Mouse (Mus musculus) T-helper 1 cell (primary cell): ENCODE data around the gene Rexo2.

Experiments
- in situ Hi-C: fragments of 300-600 bp; cut with MboI, MseI; formaldehyde crosslinking; loops from one replicate; pipeline ENCODE4 v1.15.1; 2025; ENCODE audit warnings: high pct_unique_total_duplicates

Gene Rexo2

GRCm38 (mm10) chr9:48472441-48473025 is 7.9 kb downstream of the Rexo2 start:
- in situ Hi-C loops, result no loop called here

DNA sequence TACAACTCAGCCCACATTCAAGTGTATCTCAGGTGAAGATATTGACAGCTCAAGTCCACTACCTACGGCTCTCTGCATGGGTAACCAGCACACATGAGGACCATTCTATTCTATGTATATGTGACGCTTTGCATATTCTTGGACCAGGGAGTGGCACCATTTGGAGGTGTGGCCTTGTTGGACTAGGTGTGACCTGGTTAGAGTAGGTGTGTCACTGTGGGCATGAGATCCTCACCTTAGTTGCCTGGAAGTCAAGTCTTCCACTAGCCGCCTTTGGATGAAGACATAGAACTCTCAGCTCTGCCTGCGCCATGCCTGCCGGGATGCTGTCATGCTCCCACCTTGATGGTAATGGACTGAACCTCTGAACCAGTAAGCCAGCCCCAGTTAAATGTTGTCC is 13.0 kb downstream of the Rexo2 start:
- in situ Hi-C loops, result loop anchor here (5.0 kb wide), 2 partner anchors 95 to 125 kb away; no protein-coding TSS in a partner anchor

GRCm38 (mm10) chr9:48466804-48467203 is 13.6 kb downstream of the Rexo2 start:
- in situ Hi-C loops, result loop anchor here (5.0 kb wide), 2 partner anchors 95 to 125 kb away; no protein-coding TSS in a partner anchor

DNA sequence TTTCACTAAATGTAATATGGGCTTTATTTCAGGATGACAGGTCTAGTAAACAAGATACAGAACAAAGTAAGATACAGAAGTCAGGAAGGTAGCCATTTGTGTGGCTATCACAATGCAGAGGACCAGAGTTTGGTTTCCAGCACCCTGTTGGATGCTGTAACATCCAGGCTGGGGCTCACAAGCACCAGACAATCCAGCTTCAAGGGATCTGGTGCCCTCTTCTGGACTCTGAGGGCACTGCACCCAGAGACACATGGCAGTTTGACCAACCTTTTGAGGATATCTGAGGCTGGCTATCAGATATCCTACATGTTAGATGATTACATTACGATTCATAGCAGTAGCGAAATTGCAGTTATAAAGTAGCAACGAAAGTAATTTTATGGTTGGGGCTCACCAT is 14.8 kb downstream of the Rexo2 start:
- in situ Hi-C loops, result loop anchor here (5.0 kb wide), 2 partner anchors 97 to 127 kb away; no protein-coding TSS in a partner anchor

DNA sequence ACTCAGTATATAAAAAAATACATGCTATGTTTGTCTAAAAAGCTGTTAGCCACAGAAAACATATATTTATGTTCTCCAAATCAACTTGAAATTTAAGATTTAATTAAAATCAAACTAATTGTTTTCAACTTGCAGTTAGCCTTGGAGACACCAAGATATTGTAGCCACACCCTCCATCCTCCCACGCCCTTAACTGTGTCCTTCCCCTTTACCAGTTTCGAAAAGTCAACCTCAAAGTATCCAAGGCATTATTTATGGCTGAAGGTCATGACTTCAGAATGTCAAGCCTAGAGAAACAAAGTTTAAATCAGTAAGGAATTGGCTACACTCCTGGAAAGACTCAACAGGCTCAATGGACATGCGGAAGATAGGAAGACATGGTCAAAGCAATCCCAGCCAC is 18.9 kb downstream of the Rexo2 start:
- in situ Hi-C loops, result no loop called here

- in situ Hi-C loops, result no loop called here
These were observed 19.7 kb downstream of the Rexo2 start for GRCm38 (mm10) chr9:48460720-48461119.

DNA sequence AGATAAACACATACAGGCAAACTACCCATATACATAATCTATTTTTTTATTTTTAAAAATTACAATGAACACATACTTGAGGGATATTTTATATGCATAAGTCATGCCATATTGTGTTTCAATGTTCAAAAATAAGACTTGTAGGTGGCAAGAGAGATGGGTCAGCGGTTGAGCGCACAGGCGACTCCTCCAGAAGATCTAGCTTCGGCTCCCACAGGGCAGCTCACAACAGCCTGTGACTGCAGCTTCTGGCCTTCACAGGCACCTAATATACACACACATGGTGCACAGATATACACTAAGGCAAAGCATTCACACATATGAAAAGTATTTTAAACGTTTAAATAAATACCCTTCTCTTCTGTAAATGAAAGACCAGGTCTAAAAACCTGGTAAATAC is 21.0 kb downstream of the Rexo2 start:
- in situ Hi-C loops, result loop anchor here (10.0 kb wide), 1 partner anchor 435 kb away; no protein-coding TSS in a partner anchor

DNA sequence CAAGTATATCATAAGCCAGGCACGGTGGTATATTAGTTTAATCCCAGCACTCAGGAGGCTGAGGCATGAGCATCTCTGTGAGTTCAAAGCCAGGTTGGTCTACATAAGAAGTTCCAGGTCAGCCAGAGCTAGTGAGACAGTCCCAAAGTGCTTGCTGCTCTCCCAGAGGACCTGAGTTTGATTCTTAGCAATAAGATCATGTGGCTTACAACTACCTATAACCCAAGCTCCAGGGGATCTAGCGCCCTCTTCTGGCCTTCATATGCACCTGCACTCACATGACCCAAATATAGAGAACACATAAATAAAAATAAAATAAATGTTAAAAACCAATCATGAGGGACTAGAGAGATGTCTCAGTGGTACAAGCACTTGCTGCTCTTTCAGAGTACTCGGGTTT is 21.5 kb downstream of the Rexo2 start:
- in situ Hi-C loops, result loop anchor here (10.0 kb wide), 1 partner anchor 436 kb away; no protein-coding TSS in a partner anchor

DNA sequence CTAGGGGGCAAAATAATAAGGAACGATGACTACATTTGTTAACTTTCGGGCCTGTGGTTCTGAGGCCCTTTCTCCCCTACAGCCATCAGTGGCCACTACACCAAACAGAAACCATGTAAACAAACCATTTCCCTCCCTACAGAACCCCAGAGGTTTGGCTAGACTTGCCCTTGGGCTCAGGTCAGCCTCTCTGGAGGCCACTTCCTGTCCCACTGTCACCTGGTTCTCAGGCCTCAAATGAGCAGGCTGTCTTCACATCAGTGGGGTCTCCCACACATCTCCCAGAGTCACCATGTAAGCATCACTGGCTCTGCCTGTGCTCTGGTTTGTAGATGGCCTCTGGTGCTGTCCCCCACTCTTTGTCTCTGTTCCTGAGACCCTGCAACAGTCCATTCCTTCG is 24.5 kb downstream of the Rexo2 start:
- in situ Hi-C loops, result loop anchor here (10.0 kb wide), 1 partner anchor 439 kb away; no protein-coding TSS in a partner anchor

GRCm38 (mm10) chr9:48450066-48450465 is 30.4 kb downstream of the Rexo2 start:
- in situ Hi-C loops, result loop anchor here (10.0 kb wide), 1 partner anchor 445 kb away; no protein-coding TSS in a partner anchor

- in situ Hi-C loops, result loop anchor here (5.0 kb wide), 1 partner anchor 180 kb away; no protein-coding TSS in a partner anchor
These were observed 32.6 kb downstream of the Rexo2 start for GRCm38 (mm10) chr9:48447783-48448209.

- in situ Hi-C loops, result loop anchor here (5.0 kb wide), 1 partner anchor 178 kb away; no protein-coding TSS in a partner anchor
These were observed 35.6 kb downstream of the Rexo2 start for GRCm38 (mm10) chr9:48444821-48445220.

DNA sequence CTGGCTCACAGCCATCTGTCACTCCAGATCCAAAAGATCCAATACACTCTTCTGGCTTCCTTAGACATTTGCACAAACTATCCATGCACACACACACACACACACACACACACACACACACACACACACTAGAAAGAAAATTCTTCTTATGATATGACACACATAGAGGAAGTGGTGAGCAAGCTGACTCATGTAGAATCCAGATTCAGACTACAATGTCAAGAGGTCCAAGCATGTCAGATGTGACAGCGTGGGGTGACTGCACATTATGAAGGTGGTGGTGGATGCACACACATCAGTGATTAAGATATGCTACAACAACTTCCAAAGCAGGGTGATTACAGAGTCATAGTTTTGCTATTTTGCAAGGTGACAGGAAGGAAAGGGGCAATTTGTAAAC is 36.5 kb downstream of the Rexo2 start:
- in situ Hi-C loops, result no loop called here

DNA sequence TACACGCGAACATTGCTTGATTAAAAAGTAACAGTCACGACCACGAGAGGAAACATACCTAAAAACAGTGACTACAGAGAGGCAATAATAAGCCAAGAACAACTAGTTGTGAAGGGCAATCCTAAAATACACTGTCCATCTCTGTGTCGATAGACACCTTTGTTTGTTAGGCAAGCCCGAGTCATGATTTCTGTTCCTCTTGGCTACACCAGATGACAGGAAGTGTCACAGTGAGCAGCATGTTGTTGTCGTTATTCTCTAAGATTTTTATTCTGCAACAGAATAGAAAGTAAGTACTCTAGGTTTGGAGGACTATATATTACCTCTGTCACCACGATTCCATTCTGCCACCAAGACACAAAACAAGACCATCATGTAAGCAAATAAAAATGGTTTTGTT is 48.0 kb downstream of the Rexo2 start:
- in situ Hi-C loops, result no loop called here

- in situ Hi-C loops, result no loop called here
These were observed 53.2 kb downstream of the Rexo2 start for GRCm38 (mm10) chr9:48427176-48427575.

DNA sequence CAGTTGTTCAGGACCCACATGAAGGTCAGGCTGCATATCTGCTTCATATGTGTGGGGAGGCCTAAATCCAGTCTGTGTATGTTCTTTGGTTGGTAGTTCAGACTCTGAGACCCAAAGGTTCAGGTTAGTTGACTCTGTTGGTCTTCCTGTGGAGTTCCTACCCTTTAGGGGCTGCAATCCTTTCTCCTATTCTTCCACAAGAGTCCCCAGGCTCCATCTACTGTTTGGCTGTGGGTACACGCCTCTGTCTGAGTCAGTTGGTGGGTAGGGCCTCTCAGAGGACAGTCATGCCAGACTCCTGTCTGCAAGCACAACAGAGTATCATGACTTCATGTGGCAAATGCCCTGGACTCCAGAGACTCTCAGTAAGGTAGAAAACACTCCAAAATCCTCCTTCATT is 57.2 kb downstream of the Rexo2 start:
- in situ Hi-C loops, result loop anchor here (25.0 kb wide), 1 partner anchor 1039 kb away; no protein-coding TSS in a partner anchor

- in situ Hi-C loops, result loop anchor here (25.0 kb wide), 1 partner anchor 1040 kb away; no protein-coding TSS in a partner anchor
These were observed 58.0 kb downstream of the Rexo2 start for GRCm38 (mm10) chr9:48422382-48422781.

GRCm38 (mm10) chr9:48421561-48421960 is 58.9 kb downstream of the Rexo2 start:
- in situ Hi-C loops, result loop anchor here (25.0 kb wide), 1 partner anchor 1041 kb away; no protein-coding TSS in a partner anchor

- in situ Hi-C loops, result loop anchor here (25.0 kb wide), 1 partner anchor 1041 kb away; no protein-coding TSS in a partner anchor
These were observed 59.4 kb downstream of the Rexo2 start for GRCm38 (mm10) chr9:48421029-48421428.

- in situ Hi-C loops, result loop anchor here (25.0 kb wide), 1 partner anchor 1042 kb away; no protein-coding TSS in a partner anchor
These were observed 60.0 kb downstream of the Rexo2 start for GRCm38 (mm10) chr9:48420437-48420836.

DNA sequence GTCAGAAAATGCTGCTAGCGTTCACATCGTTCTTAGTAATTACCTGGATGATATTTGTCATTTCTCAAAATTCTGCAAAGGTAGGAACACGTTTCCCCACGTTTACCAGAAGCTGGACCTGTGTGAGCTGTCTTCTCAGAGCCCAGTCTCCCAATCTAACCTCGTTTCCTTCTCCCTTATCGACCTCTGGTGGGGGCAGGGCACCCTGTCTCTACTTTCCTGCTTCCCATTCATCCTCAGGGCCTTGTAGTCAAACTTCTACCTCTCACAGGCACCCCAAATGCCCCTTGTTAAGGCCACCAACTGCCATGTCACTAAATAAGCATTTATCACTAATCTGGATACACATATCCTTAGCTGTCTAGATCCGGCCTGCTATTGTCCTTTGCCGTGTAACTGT is 61.6 kb downstream of the Rexo2 start:
- in situ Hi-C loops, result loop anchor here (25.0 kb wide), 1 partner anchor 1043 kb away; no protein-coding TSS in a partner anchor
